Mouse (Mus musculus) hindbrain, postnatal 0 days (tissue): ENCODE measurements around the gene Stip1. TPM values are rescaled to one million over a fixed set of nuclear protein-coding genes. Genes with fewer than 3 reads are reported as not detected.
"Not testable (repeated sequence)": the region's sequence is repeated elsewhere in the genome, so short reads cannot be mapped to it uniquely, and the experiment has no call there.

Experiments
- ATAC-seq: fragments of 200-750 bp; cut with Nextera tagmentation; 2 replicates; pipeline ENCODE4 v1.8.0; 2017; ENCODE audit warnings: mild to moderate bottlenecking, moderate TSS enrichment, moderate library complexity
- DNase-seq: peaks from one replicate; pipeline ENCODE4 v3.0.0-alpha.2; 2015; ENCODE audit warnings: low spot score
- H3K27ac ChIP-seq: fragments of 300-500 bp; sonication (generic); 2 replicates; pipeline ENCODE4 v1.5.1; 2014; ENCODE audit warnings: mild to moderate bottlenecking
- H3K27me3 ChIP-seq: fragments of 300-500 bp; sonication (generic); 2 replicates; pipeline ENCODE4 v1.6.1; 2014; ENCODE audit warnings: low read length, mixed read lengths; ENCODE audit not compliant: insufficient read depth
- H3K36me3 ChIP-seq: fragments of 300-500 bp; sonication (generic); 2 replicates; pipeline ENCODE4 v1.6.1; 2014; ENCODE audit warnings: low read length, mixed read lengths; ENCODE audit not compliant: insufficient read depth
- H3K4me1 ChIP-seq: fragments of 300-500 bp; sonication (generic); 2 replicates; pipeline ENCODE4 v1.6.1; 2014; ENCODE audit warnings: antibody characterized with exemption, low read length, mixed read lengths; ENCODE audit not compliant: insufficient read depth
- H3K4me2 ChIP-seq: fragments of 300-500 bp; sonication (generic); 2 replicates; pipeline ENCODE4 v1.6.1; 2014; ENCODE audit warnings: low read depth, mild to moderate bottlenecking, low read length, moderate library complexity, mixed read lengths
- H3K4me3 ChIP-seq: fragments of 300-500 bp; sonication (generic); 2 replicates; pipeline ENCODE4 v1.5.1; 2014; ENCODE audit warnings: low read length
- H3K9ac ChIP-seq: fragments of 300-500 bp; sonication (generic); replicated peaks from 2 replicates; pipeline ENCODE4 v1.6.1; 2014; ENCODE audit warnings: mild to moderate bottlenecking, low read length, moderate library complexity, mixed read lengths
- H3K9me3 ChIP-seq: fragments of 300-500 bp; sonication (generic); 2 replicates; pipeline ENCODE4 v1.6.1; 2016; ENCODE audit warnings: low read length, mixed read lengths
- CTCF ChIP-seq: IDR thresholded peaks from 2 replicates; pipeline ENCODE4 v1.5.1; 2016; ENCODE audit warnings: antibody characterized with exemption, control low read depth, low read depth
- WGBS: fragments of 180-500 bp; shearing (Covaris S2); extraction: QIAGEN DNeasy Blood & Tissue Kit; methylation state at CpG from one replicate; pipeline ENCODE4 v1.1.7; 2014; 5-methylcytosine and 5-hydroxymethylcytosine counted together
- polyA plus RNA-seq: library from polyadenylated mRNA; unstranded; fragments of >200 nt; fragmentation: Nextera tagmentation; extraction: Ambion mirVana; gene quantifications from 2 replicates; pipeline ENCODE4 v1.2.1, GENCODE M21; 2015
- total RNA-seq: library from RNA; depleted of rRNA; stranded (reverse); fragments of >200 nt; gene quantifications from 2 replicates; pipeline ENCODE4 v1.2.3, GENCODE M21; 2014

Stip1 gene
- total and polyA plus RNA-seq, 2 experiments from 2014 or later = 89.0 to 151 TPM

DNA sequence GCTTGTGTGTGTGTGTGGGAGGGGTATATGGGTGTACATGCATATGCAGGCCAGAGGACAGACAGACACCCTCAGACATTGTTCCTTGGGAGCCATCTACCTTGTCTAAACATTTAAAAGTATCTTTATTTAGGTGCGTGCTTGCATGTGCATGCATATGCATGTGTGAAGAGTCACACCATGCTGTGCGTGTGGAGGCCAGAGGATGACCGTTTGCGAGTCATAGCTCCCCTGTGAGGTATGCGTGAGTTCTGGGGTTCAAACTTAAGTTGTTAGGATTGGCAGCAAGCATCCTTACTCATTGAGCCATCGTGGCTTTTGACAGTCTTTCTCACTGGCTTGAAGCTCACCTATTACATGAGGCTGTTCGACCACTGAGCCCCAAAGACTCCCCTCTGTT, 38.5 kb upstream of the Stip1 start:
- Histone ChIP-seq H3K27ac (no peak overlapping the region), H3K9ac (no peak overlapping the region), H3K36me3 (no peaks in the 10 kb centered on the region), H3K4me2 (no peak overlapping the region), H3K9me3 (no peaks in the 10 kb centered on the region), H3K4me1 (peaks cover 9% of the 10 kb centered on the region), H3K4me3 (no peak overlapping the region), H3K27me3 (no peaks in the 10 kb centered on the region)
- no peak for DNase-seq
- WGBS = 87% methylated on average over 7 of the region's 7 CpGs
- no peak for ATAC-seq
- no peak for TF ChIP-seq CTCF

DNA sequence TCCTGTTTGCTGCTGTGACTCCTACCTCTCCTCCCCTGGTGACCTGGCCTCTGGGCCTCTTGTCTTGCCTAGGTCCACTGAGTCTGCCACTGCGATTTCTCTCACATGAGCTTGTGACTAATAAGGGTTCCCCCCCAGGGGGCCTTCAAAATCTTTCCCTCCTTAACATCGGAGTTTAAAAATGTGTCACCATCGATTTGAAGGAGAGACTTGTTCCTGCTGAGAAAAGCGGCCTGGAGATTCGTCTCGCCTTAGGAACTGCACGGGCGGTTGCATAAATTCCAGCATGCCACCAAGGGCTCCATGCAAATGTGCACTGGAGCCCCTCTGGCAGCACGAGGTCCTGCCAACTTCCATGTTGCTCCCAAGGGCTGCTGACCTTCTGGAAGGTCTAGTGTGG, 37.9 kb upstream of the Stip1 start:
- no peak overlapping the region for H3K4me3 ChIP-seq
- TF ChIP-seq CTCF = no peak
- DNase-seq (no peak), ATAC-seq (no peak)
- 29% methylated on average over 9 of the region's 9 CpGs for WGBS
- H3K4me1 ChIP-seq = peaks cover 6% of the 10 kb centered on the region; the same call in 1 of the 2 replicates
- H3K36me3 ChIP-seq = no peaks in the 10 kb centered on the region
- no peaks in the 10 kb centered on the region for H3K27me3 ChIP-seq
- no peak overlapping the region for H3K4me2 ChIP-seq
- no peak overlapping the region for H3K9ac ChIP-seq
- no peaks in the 10 kb centered on the region for H3K9me3 ChIP-seq
- H3K27ac ChIP-seq = no peak overlapping the region

DNA sequence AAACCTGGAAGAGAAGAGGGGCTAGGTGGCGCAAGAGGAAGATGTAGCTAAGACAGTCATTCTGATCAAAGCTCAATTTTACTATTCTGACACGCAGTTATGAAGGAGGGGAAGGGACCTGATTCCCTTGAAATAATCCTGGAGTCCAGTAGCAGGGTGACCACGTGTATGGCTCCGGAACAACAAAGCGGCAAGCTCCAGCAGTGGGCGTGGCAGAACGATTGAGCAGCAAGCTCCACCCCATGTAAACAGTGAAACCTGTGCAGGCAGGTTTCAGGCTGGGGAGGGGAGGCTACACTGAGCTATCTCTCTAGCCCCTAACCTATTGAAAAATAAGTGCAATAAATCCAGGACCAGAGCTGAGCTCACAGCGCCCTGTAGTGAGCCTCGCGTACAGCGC, 35.6 kb upstream of the Stip1 start:
- not testable (repeated sequence) for H3K36me3 ChIP-seq, H3K27me3 ChIP-seq, ATAC-seq, H3K4me2 ChIP-seq, H3K4me1 ChIP-seq, H3K9ac ChIP-seq, H3K27ac ChIP-seq, DNase-seq, H3K4me3 ChIP-seq, H3K9me3 ChIP-seq
- WGBS = 86% methylated on average over 11 of the region's 11 CpGs

DNA sequence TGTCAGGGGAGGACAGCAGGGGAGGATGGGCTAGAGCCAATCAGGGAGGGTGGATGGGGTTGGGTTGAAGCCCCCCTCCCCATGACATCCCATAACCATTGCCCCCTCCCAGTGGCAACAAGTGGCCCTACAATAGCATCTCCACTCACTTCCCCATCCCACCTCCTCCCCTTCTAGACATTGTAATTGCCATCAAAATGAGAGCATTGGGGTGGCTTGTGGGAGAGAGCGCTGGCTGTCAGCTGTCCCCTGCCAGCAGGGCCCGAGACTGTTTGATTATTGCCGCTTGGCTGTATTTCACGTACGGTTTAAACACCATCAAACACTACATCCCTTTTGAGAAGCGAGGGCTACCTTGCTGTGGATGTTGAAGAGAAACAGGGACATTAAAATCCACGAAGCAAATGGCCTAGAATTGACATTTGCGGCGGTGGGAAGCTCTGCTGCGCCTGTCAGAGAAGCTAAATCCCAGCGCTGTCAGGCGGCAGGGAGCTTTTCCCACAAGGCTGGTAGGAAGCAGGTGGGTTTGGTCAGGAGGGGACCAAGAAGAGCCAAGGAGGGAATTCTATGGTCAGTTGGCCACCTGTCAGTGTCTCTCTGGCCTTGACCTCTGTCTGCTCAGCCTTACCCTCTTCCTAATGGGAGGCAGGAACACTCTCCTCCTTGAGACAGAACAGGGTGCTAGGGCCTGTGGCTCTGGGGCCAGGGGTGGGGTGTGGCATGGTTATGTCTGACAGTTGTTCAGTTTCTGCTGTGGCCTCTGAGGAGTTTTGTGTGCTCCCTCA, 34.4 kb upstream of the Stip1 start:
- H3K9ac ChIP-seq = no peak overlapping the region
- peaks cover 17% of the 10 kb centered on the region for H3K4me1 ChIP-seq
- no peaks in the 10 kb centered on the region for H3K9me3 ChIP-seq
- H3K27ac ChIP-seq = no peak overlapping the region
- ATAC-seq (no peak), DNase-seq (no peak)
- no peaks in the 10 kb centered on the region for H3K27me3 ChIP-seq
- 34% methylated on average over 12 of the region's 12 CpGs for WGBS
- no peak overlapping the region for H3K4me2 ChIP-seq
- no peaks in the 10 kb centered on the region for H3K36me3 ChIP-seq
- TF ChIP-seq CTCF = no peak
- H3K4me3 ChIP-seq = no peak overlapping the region

DNA sequence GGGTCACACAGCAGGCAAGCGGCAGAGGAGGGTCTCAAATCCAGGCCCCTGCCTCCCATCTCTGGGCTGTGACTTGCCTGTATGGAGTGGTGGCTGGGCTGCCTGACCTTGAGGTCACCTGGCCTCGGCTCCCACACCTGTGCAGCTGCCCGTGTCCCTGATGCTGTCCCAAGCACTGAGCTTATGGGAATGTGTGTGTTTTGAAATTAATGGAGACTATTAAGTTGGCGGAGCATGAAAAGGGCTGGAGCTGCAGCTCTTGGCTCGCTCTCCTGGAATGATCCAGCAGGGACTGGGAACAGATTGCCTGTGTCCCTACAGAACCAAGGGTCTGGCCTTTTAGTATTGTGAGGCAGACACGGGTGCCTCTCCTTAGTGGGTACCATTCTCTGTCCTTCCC, 32.5 kb upstream of the Stip1 start:
- ATAC-seq (no peak), DNase-seq (no peak)
- 38% methylated on average over 6 of the region's 6 CpGs for WGBS
- Histone ChIP-seq H3K4me3 (no peak overlapping the region), H3K27ac (no peak overlapping the region), H3K9me3 (no peaks in the 10 kb centered on the region), H3K36me3 (no peaks in the 10 kb centered on the region), H3K9ac (no peak overlapping the region), H3K4me1 (peaks cover 26% of the 10 kb centered on the region), H3K27me3 (no peaks in the 10 kb centered on the region), H3K4me2 (no peak overlapping the region)
- no peak for TF ChIP-seq CTCF

DNA sequence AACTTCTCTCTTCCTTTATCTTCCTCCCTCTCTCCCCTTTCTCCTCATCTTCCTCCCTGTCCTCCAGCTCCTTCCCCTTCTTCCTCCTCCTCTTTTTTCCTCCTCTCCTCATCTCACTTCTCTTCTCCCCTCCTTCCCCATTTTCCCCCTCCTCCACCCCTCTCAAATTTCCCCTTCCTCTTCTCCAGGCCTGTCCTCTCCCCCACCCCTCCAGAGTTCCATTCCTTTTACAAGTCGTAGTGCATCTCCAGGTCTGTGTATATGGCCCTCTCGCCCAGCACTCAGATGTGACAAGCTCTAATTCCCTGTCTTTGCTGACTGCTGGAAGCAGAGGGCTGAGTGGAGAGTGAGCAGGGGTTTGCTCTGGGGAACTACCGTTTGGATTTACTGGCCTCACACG, 31.0 kb upstream of the Stip1 start:
- WGBS = 32% methylated on average over 4 of the region's 4 CpGs

More for the DNA sequence above, 31.0 kb upstream of the Stip1 start:
- Histone ChIP-seq H3K27me3 (no peaks in the 10 kb centered on the region), H3K9me3 (no peaks in the 10 kb centered on the region), H3K36me3 (no peaks in the 10 kb centered on the region), H3K4me2 (peak overlapping the region; percentile 28; the same call in 1 of the 2 replicates), H3K27ac (no peak overlapping the region), H3K9ac (no peak overlapping the region), H3K4me3 (no peak overlapping the region), H3K4me1 (peaks cover 36% of the 10 kb centered on the region)
- DNase-seq = no peak
- no peak for ATAC-seq
- no peak for TF ChIP-seq CTCF
